Mouse (Mus musculus) liver, adult 2 months (tissue): ENCODE measurements around the gene Igflr1.

Experiments
- CTCF ChIP-seq: fragments of 200-500 bp; IDR thresholded peaks from 2 replicates; pipeline ENCODE4 v1.5.1; 2011; ENCODE audit warnings: low read depth, low read length, control low read depth
- POLR2A ChIP-seq: fragments of 200-500 bp; IDR thresholded peaks from 2 replicates; pipeline ENCODE4 v1.6.1; 2011; ENCODE audit warnings: low read length, control low read depth; ENCODE audit not compliant: insufficient read depth; ENCODE audit errors: extremely low read depth

- TF ChIP-seq CTCF, result no peak
- TF ChIP-seq POLR2A, result no peak
Observed at GRCm38 (mm10) chr7:30596093-30596492, 30.9 kb downstream of the Igflr1 start.
